ENCODE assay signal across 16 mouse cellular contexts in genomic region chr5:99368615-99369014, GRCm38 (mm10).
"Had no signal": no experiment of that assay in that cellular context is flagged by ENCODE, and none has a peak within 500 bp of the region (broad histone marks: within the 10 kb centered on the region; RNA-seq: fewer than 3 reads in every experiment).

No protein-coding gene starts in this region.

- H3K27ac ChIP-seq: limb, embryonic 15.5 days had no signal

- DNase-seq: kidney, adult 18-20 months; kidney, adult 9 months; kidney, postnatal 14 days; kidney, postnatal 4 days; layer of hippocampus, adult 9-11 months; left cerebral cortex, postnatal 4 days; lung, adult 2 months; lung, postnatal 14 days; lung, postnatal 4 days; midbrain, embryonic 14.5 days; thymus, adult 18-20 months; thymus, postnatal 36 days had no signal

- H3K4me1 ChIP-seq: limb, embryonic 15.5 days had no signal

- H3K27me3 ChIP-seq: limb, embryonic 15.5 days had no signal

- H3K9me3 ChIP-seq: limb, embryonic 15.5 days had no signal

- ATAC-seq: inflammation-experienced regulatory T-cells, adult 6 months; intestine, embryonic 16.5 days had no signal

- H3K4me2 ChIP-seq: limb, embryonic 15.5 days; midbrain, embryonic 11.5 days had no signal

- H3K9ac ChIP-seq: limb, embryonic 15.5 days had no signal

- H3K36me3 ChIP-seq: limb, embryonic 15.5 days had no signal

- H3K4me3 ChIP-seq: limb, embryonic 15.5 days had no signal
